Mouse (Mus musculus) brain, embryonic 14.5 days (tissue): ENCODE results near the gene Creld1. TPM values are rescaled to one million over a fixed set of nuclear protein-coding genes. Genes with fewer than 3 reads are reported as not detected.

ENCODE experiments used
- DNase-seq: peaks from one replicate; pipeline ENCODE4 v3.0.0-alpha.2; 2011; ENCODE audit warnings: low read depth
- CTCF ChIP-seq: fragments of 200-500 bp; IDR thresholded peaks from 2 replicates; pipeline ENCODE4 v1.5.1; 2012; ENCODE audit warnings: inconsistent platforms, mild to moderate bottlenecking, moderate library complexity, borderline replicate concordance; ENCODE audit not compliant: insufficient read depth, insufficient read length; ENCODE audit errors: extremely low read depth
- POLR2A ChIP-seq: fragments of 200-500 bp; IDR thresholded peaks from 2 replicates; pipeline ENCODE4 v1.6.1; 2012; ENCODE audit warnings: mild to moderate bottlenecking, inconsistent platforms, borderline replicate concordance; ENCODE audit not compliant: poor library complexity, insufficient read depth, insufficient read length, severe bottlenecking; ENCODE audit errors: extremely low read depth
- polyA plus RNA-seq: library from polyadenylated mRNA; depleted of rRNA; stranded (reverse); fragments of >200 nt; gene quantifications from 2 replicates; pipeline ENCODE4 v1.2.3, GENCODE M21; 2012

Gene Creld1
- polyA plus RNA-seq, 1 experiment: 42.2 TPM

GRCm38 (mm10) chr6:113501388-113502084 is 18.4 kb downstream of the Creld1 start, which contains the start of gene Prrt3:
Prrt3 (minus strand) TSS chr6:113501931.
- peak; percentile 89 for DNase-seq
- TF ChIP-seq POLR2A (peak; percentile 44; the same call in 1 of the 2 replicates), CTCF (no peak)

DNA sequence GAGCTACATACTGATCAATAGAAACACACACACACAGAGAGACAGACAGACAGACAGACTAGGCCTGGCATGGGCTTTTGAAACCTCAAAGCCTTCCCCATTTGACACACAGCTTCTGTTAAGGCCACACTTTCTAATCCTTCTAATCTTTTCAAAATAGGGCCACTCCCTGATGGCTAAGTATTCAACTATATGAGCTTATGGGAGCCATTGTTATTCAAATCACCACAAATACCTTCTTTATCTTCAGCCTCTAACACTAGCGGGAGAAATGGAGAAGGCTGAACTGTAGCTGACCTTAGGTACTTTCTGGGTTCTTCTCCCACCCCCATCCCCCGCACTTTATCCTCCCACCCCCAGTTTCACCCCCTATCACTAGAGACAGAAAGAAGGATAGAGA is 19.7 kb downstream of the Creld1 start:
- TF ChIP-seq POLR2A: no peak
- no peak for TF ChIP-seq CTCF

DNA sequence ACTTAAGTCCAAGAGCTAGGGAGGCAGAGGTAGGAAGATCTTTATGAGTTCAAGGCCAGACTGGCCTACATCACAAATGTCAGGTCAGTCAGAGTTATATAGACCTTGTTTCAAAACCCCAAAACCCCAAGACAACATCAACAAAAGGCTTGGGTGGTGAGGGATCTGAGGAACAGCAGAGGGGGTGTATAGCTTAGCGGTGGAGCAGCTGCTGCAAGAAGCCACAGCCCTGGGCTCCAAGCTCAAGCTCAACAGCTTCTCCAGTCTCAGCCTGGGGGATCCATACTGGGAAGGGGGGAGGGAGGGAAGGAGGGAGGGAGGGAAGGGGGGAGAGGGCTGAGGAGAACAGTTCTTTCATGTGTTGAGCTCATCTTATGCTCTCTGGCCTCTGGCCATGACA is 22.6 kb downstream of the Creld1 start:
- DNase-seq: no peak
- TF ChIP-seq POLR2A (no peak), CTCF (no peak)

More for the DNA sequence above, 19.7 kb downstream of the Creld1 start:
- no peak for DNase-seq

DNA sequence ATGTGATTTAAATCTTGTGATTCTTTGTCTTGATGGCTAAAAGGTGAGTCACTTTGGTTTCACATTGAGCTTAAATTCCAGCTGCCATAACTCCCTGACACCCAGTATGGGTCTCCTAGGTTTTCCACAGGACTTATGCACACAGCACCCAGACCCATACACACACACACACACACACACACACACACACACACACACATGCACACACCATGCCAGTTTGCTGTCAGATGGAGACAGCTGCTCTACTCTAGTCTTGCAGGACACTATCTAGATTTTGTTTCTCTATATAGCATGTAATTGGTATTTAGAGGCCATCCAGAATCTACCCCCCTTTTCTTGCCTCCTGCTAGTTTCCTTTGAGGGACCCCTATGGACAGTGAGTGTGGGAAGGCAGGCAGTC is 24.0 kb downstream of the Creld1 start:
- TF ChIP-seq POLR2A: no peak
- no peak for TF ChIP-seq CTCF
- DNase-seq: no peak

DNA sequence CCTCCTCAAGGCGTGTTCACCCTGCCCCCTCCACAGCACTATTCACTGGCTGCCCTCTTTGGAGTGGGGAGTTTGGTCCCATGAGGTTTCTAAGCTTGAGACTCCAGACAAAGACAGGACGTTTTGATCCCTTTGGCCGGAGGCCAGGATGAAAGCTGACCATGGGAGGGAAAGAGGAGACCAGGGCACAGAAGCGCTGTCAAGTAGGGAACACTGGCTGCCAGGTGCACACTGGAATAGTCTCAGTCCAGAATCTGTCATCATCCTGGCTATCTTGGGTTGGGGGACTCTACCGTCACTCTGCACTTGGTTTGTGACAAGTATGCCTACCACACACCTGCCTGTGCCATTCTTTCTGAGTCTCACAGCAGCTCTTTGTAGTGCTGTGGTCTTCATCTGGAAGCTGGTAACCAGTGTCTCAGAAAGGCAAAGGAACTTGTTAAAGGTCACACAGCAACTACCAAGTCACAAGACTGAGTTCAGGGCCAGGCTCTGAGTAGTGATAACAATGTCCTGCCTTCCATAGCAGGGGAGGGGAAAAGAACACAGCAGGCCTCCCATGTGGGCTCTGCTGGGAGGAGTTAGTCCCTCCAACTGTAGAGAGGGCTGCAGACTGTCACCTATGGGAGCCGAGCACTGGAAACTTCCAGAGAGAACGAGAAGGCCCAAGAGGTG is 25.3 kb downstream of the Creld1 start:
- no peak for TF ChIP-seq POLR2A
- no peak for TF ChIP-seq CTCF
- DNase-seq: no peak

DNA sequence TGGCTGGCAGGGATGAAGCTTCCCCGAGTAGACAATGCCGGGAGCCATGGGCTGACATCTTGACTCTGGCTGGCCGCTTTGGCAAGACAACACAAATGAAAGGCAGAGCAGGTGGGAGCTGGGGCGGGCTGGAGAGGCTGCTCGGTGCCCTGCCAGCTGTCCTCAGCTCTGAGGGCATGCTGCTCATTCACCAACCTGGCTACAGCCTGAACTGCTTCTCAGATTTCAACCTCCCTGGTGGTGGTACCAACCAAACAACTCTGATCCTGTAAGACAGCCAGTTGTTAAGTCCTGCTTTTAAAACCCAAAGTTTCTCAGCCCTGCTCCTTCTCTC is 25.8 kb downstream of the Creld1 start:
- TF ChIP-seq POLR2A: no peak
- no peak for TF ChIP-seq CTCF
- no peak for DNase-seq

DNA sequence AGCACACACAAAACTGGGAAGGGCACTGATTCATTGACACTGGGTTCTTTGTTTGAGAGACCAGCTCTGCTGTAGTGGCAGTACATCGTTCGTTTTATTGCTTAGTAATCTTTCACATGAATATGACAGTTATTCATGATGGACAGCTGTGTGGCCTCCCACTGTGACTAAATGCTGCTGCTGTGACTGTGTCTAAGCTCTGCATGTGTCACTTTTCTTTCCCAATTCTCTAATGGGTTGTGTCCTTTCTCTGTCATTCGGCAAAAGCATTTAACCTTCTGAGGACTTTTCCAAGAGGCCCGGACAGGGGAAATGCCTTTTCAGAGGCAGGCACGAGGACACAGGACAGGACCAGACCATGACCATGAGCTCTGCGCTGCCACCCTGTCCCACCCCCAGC is 30.8 kb downstream of the Creld1 start:
- DNase-seq: no peak
- TF ChIP-seq CTCF (no peak), POLR2A (no peak)

DNA sequence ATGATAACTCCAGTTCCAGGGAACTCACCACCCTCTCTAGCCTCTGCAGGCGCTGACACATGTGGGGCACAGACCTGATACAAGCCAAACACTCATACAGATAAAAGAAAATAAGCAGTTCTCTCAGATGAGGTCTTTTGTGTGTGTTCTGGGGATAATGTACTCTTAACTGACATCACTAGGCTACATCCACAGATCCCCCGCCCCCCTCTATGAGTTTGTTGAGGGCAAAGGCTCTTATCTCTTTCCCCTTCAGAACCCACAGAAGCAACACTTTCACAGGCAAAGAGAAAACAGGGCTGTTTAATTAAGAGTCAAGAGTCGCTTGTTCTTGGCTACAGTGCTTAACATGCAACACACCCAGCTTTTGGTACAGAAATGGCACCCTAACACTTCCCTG is 31.5 kb downstream of the Creld1 start:
- DNase-seq: no peak
- TF ChIP-seq POLR2A (no peak), CTCF (no peak)

- TF ChIP-seq CTCF (no peak), POLR2A (no peak)
These were observed 34.5 kb downstream of the Creld1 start for GRCm38 (mm10) chr6:113517434-113518080.

DNA sequence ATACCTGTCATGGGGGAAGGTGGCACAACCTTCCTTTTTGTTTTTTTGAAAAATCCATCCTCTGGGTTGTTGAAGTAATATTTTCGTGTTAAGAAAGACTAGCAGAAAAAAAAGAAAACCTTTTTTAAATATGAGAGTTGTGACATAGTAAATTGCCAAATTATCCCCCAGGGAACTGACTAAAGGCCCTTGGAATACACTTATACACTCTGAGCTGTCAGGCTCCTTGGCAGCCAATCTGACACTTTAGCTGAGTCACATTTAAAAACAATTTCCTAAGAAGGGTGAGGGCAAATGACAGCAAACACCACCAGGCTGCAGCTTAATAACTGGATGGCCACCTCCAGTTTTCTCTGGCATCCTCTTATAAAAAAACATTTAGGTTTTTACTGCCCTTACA is 39.2 kb downstream of the Creld1 start:
- TF ChIP-seq POLR2A (no peak), CTCF (no peak)
- no peak for DNase-seq

More at GRCm38 (mm10) chr6:113517434-113518080, 34.5 kb downstream of the Creld1 start:
- no peak for DNase-seq

DNA sequence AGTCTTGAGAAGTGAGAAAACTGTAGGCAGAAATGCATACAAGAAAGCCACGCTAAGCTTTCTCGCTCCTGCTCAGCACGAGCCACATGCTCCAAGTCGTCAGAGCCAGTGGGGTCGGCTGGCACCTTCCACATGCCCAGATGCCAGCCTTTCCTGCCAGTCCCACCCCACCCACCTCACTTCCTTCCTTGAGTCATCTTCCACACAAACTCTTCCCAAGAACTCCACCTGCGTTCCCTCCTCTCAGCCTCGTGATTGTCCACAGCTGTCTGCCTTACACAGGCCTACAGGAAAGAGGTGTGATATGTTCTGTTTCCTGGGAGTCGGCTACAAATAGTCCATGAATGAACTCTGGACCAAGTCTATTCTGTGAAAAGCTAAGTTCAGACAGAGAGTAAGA is 40.3 kb downstream of the Creld1 start:
- no peak for DNase-seq
- TF ChIP-seq POLR2A (no peak), CTCF (no peak)
